Mouse (Mus musculus): ENCODE results near the gene 1810049J17Rik. TPM values are rescaled to one million over a fixed set of nuclear protein-coding genes. Genes with fewer than 3 reads are reported as not detected.

Gene 1810049J17Rik
- polyA plus RNA-seq, 1 experiment, result 0.47 TPM

DNA sequence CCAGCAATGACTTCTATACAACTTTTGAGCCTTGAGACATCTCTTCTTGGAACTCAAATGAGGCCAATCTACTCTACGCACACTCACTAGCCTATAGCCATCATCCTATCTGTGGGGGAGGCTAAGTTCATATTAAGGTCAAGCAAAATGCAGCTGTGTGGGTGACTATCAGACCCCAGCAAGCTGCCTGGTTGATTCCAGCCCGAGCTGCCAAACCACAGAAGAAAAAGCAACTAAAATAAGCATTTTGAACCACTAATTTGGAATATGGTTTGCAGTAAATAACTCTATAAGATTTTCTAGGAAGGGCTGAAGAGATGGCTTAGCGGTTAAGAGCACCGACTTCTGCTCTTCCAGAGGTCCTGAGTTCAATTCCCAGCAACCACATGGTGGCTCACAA is 11.0 kb downstream of the 1810049J17Rik start:
- no peak for DNase-seq (ENCODE audit: low read depth)

DNA sequence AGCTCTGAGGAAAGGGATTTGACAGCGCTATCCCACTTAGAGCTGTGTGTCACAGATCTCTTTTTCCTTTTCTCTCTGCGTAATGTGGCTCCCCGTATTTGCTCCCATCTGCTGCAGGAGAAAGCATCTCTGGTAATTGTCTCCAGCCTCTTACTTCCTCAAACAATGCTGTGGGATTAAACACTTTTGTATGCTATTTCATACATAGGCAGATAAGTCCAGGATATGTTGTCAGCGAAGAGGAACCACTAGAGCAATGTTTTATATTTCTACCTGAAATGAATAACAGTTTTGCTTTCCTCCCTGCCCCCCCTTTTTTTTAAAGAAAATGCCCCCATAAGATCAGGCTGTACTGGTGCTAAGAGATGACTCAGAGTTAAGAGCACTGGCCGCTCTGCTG is 13.2 kb downstream of the 1810049J17Rik start:
- DNase-seq (ENCODE audit: low read depth), result no peak

DNA sequence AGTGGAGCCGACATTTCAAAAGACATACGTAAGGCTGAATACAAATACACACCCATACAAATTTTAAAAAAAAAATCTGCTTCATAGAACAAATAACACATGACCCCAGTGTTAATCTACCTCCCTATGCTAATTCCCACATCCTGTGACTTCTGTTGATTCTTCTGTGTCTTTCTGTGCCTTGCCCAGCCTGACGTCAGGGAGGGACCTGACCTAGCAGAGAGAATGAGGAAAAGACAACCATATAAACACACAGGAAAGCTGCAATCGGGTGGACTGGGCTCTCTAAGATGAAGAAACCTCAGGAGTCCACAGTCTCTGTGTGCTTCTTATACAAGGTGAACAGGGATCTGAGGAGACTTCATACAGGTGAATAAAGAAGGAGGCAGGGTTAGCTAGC is 14.6 kb downstream of the 1810049J17Rik start:
- no peak for DNase-seq (ENCODE audit: low read depth)

DNA sequence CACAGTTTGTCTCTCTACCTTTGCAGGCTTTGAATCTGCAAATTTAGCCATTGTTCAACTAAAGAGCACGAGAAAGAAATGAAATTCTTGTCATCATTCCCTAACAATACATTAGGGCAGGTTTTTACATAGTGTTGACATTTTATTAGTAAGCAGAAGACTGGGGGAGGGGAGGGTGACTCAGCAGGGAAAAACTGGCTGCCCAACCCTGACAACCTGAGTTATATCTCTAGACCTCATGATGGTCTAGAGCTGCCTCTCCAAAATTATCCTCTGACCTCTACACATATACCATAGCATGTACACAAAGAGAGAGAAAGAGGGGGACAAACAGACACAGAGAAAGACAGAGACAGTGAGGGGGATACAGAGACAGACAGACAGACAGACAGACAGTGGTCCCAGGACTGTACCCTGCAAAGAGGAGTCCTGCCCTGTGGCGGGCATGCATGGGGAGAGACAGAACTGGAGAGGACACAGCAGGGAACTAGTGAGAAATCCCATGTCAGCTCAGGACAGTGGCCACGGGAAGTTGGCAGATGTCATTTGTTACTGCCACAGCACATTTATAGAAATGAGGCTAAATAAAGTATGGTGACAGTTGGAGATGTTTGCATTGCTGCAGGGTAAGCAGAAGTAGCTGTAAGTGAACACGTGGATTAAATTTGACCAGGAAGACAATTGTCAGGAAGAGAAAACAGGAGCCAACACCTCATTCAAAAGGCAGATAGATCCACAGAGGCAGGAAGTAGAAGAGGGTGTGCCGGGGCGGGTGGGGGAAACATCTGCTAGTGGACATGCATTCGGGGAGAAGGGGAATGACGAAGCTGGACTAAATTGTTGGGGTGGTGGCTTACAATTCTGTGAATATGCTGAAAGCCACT is 15.3 kb downstream of the 1810049J17Rik start:
- DNase-seq (ENCODE audit: low read depth), result no peak

DNA sequence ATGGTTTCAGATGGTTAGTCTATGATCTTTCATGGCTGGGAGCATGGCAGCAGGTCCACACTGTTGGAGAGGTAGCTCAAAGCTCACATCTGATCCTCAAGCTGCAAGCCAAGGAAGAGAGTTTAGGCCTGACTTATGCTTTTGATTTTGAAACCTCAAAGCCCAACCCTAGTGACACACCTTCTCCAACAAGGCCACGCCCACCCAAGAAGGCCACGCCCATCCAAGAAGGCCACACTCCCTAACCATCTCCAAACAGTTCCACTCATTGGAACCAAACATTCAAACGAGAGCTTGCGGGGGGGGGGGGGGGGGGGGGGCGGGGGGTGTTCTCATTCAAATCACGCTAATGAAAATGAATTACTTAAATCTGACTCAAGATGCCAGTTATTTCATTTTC is 19.9 kb downstream of the 1810049J17Rik start:
- no peak for DNase-seq (ENCODE audit: low read depth)

DNA sequence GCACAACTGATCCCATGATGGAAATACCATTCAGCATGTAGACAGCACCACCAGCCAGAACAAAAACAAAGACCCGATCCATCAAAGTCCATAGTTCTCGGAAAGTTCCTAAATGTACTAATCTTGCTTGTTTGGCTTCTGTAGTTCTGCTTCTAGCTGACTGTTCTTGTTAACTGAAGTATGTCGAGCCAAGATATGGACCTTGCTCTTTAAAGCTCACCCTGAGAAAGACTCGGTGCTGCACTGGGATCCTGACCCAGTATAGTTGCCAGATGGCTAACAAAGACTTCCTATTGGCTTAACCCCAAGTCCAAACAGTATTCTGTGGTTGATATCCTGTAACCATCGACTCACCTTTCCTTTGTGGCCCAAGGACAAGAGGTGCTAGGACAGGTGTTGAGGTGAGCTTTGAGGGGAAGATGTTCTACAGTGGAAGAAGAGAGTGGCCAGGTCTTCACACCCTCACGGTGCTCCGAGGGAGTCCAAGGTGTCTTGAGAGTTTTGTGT is 23.4 kb downstream of the 1810049J17Rik start:
- DNase-seq (ENCODE audit: low read depth), result no peak

DNA sequence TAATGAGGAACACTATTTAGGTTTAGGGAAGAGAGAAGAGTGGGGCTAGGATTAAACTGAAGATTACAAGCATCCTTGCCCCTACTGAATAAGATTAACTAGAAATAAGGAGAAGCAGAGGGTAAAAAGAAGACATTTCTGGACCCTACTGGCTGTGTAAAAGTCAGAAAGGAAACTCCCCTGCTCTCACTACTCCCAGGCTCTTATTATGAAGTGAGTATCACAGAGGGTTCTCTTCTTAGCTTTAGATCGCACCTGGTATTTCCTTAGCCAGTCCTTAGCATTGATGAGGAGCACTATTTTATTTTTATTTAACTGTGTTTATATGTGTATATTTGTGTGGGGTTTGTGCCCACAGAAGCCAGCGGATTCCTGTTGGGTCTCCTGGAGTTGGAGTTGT is 25.5 kb downstream of the 1810049J17Rik start:
- no peak for DNase-seq (ENCODE audit: low read depth)

DNA sequence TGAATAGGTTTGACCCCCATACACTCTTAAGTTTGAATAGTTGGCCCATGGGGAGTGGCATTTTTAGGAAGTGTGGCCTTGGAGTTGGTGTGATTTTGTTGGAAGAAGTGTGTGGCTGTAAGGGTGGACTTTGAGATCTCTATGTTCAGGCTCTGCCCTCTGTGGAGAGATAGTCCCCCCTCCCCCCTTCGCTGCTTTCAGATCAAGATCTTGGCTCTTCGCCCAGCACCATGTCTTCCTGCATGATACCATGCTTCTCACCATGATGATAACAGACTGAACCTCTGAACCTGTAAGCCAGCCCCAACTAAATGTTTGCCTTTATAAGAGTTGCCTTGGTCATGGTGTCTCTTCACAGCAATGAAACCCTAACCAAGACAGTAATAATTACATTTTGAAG is 29.9 kb downstream of the 1810049J17Rik start:
- no peak for DNase-seq (ENCODE audit: low read depth)

DNA sequence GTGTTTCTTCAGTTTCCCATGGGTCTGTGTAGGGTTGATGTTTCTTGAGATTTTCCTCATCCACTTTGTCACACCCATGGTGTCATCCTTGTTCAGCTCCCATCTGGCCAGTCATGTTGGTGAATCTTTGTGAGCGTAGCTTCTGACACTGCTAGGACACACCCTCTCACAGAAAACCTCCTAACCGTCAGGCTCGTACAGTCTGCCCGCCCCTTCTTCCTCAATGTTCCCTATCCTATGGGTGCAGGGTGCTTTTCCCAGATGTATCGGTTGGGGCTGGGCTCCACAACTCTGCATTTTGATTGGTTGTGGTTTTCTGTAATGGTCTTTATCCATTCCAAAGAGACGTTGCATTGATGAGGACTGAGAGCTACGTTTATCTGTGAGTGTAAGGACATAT is 31.4 kb downstream of the 1810049J17Rik start:
- no peak for DNase-seq (ENCODE audit: low read depth)

DNA sequence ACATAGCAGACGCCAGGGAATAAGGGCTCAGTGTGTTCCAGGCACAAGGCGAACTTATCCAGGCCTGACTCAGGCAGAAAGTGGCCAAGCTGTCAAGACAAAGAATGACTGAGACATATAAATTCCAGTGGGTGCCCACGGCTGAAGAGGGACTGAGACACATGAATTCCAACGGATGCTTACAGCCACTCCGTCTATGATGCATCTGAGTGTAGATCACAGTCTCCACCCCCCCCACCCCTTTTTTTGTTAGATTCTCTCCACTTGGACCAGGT is 36.2 kb downstream of the 1810049J17Rik start:
- no peak for DNase-seq (ENCODE audit: low read depth)

DNA sequence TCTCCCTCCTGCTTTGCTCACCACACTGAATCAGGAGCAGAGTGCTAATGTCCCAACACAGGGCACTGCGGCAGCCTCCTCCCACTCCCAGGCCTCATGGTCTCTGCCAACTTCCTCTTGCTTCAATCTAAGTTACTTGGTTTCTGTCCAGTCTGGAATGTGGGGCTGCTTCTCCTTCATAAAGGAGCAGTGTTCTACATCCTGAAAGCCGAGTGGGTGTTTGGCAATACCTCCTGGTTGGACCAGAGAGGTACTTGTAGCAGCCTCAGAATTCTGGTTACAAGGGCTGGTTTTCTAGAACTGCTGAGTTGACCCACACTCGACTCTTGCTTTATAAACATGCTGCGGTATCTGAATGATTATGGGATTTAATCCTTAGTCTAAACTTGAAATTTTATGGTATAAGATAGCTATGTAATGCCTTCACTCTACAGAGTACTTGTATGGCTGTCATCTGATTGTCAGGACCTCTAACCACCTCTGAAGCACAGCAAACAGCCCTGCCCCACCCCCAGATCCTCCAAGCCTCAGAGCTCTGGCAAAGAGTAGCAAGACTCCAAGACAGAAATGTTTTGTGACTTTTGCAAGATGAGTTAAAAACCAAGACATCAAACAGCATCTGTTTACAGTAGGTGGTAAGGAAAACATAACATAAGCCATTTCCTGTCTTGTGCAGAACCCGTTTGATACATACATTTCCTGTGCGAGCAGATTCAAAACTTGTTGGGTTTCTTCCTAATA is 36.7 kb downstream of the 1810049J17Rik start:
- peak; percentile 86 for DNase-seq (ENCODE audit: low read depth)

DNA sequence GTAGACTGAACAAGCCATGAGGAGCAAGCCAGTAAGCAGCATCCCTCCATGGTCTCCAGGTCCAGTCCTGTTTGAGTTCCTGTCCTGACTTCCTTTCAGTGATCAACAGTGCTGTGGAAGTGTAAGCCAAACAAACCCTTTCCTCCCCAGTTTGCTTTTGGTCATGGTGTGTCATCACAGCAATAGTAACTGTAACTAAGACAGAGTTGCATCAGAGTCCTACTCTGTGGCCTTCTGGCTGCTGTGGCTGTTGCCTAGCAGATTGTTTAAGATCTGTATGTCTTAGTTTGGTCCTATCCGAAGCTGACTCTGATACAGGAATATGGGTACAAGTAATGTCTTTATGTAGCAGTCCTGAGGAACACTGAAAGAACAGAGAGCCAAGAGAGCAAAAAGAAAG is 41.9 kb downstream of the 1810049J17Rik start:
- no peak for DNase-seq (ENCODE audit: low read depth)

DNA sequence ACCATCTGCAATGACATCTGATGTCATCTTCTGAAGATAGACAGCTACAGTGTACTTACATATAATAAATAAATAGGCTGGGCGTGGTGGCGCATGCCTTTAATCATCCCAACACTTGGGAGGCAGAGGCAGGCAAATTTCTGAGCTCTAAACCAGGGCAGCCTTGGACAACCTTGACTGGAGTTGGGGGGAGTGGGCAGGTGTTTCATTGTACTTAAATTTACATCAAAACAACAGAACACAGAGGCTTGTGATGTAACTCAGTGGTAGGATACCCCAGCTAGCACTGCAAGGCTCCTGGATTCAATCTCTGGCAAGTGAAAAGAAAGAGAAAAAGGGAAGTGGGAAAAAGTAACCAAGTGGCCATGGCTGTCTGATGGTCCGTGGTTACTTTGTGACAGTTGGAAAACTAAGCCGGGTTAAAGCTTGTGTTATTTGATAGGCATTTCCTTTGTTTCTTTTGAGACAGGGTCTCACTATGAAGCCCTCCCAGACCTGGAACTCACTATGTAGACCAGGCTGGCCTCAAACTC is 46.5 kb downstream of the 1810049J17Rik start:
- DNase-seq (ENCODE audit: low read depth), result no peak

DNA sequence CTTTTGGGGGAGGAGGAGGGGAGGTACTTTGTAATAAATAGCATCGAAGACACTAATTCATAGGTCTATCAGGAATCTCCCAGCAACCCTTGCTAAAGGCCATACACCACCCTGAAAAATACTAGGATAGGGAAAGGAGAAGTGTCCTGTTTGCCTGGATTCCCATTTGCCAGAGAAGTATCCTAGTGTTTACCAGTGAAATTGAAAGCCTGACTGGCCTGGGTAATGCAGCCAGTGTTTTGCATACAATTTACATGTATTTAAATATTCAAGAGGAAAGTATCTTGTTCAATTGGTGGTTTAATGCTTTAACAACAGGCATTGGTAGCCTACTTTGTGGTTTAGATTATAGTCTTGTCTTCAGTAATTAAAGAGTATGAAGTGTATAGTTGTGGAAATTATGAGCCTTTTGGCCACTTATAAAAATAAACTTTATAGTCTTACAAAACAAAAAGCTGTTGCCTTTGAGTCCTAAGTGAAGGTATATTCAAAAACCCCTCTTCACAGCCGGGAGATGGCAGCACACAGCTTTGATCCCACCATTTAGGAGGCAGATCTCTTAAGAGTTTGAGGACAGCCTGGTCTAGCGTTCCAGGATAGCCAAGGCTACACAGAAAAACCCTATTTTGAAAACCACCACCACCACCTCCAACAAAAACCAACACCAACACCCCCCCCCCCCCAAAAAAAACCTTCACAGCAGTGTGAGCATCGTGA is 47.5 kb downstream of the 1810049J17Rik start:
- no peak for DNase-seq (ENCODE audit: low read depth)

DNA sequence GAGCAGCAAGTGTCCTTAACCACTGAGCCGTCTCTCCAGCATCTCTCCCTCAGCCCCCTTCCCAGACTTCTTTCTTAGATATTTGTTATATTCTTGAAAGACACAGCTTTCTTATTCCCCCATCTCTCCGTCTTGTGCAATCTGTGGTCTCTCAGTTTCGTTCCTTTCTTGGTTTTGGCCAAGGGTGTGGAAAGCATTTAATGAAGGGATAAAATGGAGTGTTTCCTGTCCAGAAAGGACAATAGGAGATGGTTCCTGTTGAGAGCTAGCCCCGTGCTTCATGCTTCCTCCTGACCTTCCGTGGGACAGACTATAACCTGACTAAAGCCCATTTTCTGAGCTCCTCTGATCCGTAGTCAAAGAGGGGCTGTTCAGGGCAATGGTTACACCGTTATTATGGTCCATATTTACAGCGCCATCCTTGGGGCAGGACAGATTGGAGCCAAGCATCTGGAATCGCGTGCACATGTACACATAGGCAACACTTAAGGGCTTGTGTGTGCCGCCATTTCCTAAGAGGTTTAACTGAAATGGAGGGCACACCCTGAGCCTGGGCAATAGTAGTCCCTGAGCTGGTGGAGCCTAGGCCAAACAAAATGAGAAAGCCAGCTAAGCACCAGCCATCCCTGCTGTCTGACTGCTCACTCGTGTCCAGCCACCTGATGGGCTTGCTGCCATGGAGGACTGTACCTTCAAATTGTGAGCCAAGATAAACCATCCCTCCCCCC is 48.2 kb downstream of the 1810049J17Rik start:
- no peak for DNase-seq (ENCODE audit: low read depth)

Other genes with a start within 250 kb of the 1810049J17Rik start
- gene Zfr, start 204.1 kb downstream of the 1810049J17Rik start, polyA plus RNA-seq (2012; rRNA removed), result 98.9 and 124 TPM in 2 replicates
- gene Mtmr12, start 116.9 kb downstream of the 1810049J17Rik start, polyA plus RNA-seq (2012; rRNA removed), result 19.6 and 20.5 TPM in 2 replicates
- 76.3 and 102 TPM in 2 replicates for gene Golph3, start 449 bp downstream of the 1810049J17Rik start, polyA plus RNA-seq (2012; rRNA removed)